Mouse (Mus musculus): ENCODE measurements around the gene Fxyd7. TPM values are rescaled to one million over a fixed set of nuclear protein-coding genes. Genes with fewer than 3 reads are reported as not detected.

Fxyd7 gene
- 72.5 and 99.7 TPM in 2 replicates for polyA plus RNA-seq (2012; rRNA removed)

GRCm38 (mm10) chr7:31051321-31052021 lies at the start of gene Fxyd7:
Gene Fxyd7 (minus strand): TSS chr7:31051467.
- Histone ChIP-seq H3K4me3 (replicated peaks; ENCODE audit: insufficient read depth, low read depth, low read length) (peak within 1 kb of the TSS; percentile 50), H3K27me3 (ENCODE audit: control insufficient read depth, insufficient read depth, low read length) (no peaks in the 10 kb centered on the region; the same call in 1 of the 2 replicates), H3K4me1 (ENCODE audit: control insufficient read depth, insufficient read depth, low read length) (peaks cover 12% of the 10 kb centered on the region; the same call in 1 of the 2 replicates), H3K27ac (ENCODE audit: insufficient read depth, low read length) (no peak within 1 kb of the TSS)
- peak; percentile 63 to 65 for DNase-seq
- 2% methylated on average over 28 of the region's 28 CpGs for WGBS
- no peak for TF ChIP-seq CTCF (IDR thresholded peaks at IDR 0.05; ENCODE audit: borderline replicate concordance, insufficient read depth, low read depth, low read length)
- TF ChIP-seq POLR2A (IDR thresholded peaks at IDR 0.05; ENCODE audit: borderline replicate concordance, insufficient read depth, low read length), result no peak

DNA sequence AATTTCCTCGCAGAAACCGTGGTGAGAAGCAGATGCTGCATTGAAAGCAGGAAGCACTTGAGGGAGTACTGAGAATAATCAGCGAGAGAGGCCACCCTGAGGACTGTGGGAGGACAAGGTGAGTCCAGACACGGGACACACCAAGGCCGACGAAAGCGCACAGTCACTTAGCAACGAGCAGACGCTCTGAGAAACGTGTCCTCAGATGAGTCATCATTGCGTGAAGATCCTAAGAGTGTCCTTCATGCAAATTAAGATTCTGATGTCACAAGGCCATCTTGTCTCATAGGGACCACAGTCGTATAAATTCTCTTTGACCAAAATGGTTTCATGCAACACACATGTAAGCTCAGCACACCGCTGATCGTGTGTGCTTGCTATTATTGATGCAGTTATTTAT lies 49.5 kb upstream of the Fxyd7 start:
- DNase-seq, result no peak
- Histone ChIP-seq H3K4me1 (ENCODE audit: control insufficient read depth, insufficient read depth, low read length) (no peaks in the 10 kb centered on the region), H3K27me3 (ENCODE audit: control insufficient read depth, insufficient read depth, low read length) (no peaks in the 10 kb centered on the region), H3K27ac (ENCODE audit: insufficient read depth, low read length) (no peak overlapping the region), H3K4me3 (replicated peaks; ENCODE audit: insufficient read depth, low read depth, low read length) (no peak overlapping the region)
- 76% methylated on average over 14 of the region's 14 CpGs for WGBS
- TF ChIP-seq CTCF (IDR thresholded peaks at IDR 0.05; ENCODE audit: borderline replicate concordance, insufficient read depth, low read depth, low read length) (no peak), POLR2A (IDR thresholded peaks at IDR 0.05; ENCODE audit: borderline replicate concordance, insufficient read depth, low read length) (no peak)

DNA sequence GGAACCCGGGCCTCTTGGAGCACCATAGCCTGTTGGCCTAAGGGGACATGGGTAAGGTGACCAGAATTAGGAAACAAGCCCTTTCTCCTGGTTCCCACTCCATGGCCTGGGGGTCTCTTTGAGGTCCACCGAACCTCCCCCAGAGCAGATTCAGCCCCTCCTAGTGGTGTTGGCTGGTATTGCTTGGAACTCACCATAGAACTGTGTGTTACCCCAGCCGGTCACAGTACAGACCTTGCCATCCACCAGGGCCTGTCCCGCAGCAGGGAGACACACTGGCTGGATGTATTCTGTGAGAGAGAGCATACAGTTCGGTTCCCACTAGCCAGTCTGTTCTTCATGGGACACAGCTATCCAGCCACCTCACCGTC lies 48.3 kb upstream of the Fxyd7 start:
- Histone ChIP-seq H3K27ac (ENCODE audit: insufficient read depth, low read length) (no peak overlapping the region), H3K27me3 (ENCODE audit: control insufficient read depth, insufficient read depth, low read length) (no peaks in the 10 kb centered on the region), H3K4me3 (replicated peaks; ENCODE audit: insufficient read depth, low read depth, low read length) (no peak overlapping the region), H3K4me1 (ENCODE audit: control insufficient read depth, insufficient read depth, low read length) (no peaks in the 10 kb centered on the region)
- WGBS, result 84% methylated on average over 6 of the region's 6 CpGs
- no peak for DNase-seq
- TF ChIP-seq CTCF (IDR thresholded peaks at IDR 0.05; ENCODE audit: borderline replicate concordance, insufficient read depth, low read depth, low read length), result no peak
- TF ChIP-seq POLR2A (IDR thresholded peaks at IDR 0.05; ENCODE audit: borderline replicate concordance, insufficient read depth, low read length), result no peak

DNA sequence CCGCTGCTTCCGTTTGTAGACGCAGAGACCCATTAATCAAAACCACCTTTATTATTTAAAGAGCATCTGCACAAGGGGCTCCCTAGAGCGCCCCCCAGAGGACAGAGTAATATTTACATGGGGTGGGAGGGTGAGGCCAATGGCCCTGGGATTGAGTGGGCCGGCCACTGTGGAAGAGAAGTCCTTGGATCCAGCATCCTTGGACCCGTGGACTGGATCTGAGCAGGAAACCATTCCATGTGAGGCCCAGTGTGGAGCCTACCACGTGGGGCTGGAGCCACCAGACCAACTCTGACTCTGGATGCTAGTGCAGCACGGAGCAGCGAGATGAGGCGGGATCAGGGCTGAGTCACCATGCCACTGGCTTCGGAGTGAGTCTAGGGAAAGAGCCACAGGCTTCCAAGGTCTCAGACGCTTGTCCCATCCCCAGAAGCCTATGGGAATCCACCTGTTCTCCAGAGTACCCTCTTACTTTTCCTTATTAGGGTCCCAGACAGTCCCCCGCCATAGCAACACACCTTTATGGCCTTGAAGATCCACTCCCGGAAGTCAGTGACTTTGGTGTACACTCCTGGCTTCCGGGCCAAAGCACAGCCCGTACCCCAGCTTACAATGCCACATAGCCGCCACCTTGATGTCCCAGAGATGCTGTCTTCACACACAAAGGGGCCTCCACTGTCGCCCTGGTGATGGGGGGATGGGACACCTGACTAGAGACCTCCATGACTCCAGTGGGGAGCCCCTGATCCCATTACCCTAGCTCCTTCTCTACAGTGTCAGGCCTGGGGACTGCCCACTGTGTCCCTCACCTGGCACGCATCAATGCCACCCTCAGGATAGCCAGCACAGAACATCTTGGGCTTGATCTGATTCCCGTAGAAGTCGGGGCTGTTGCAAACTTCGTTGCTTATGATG lies 47.7 kb upstream of the Fxyd7 start:
- no peak for TF ChIP-seq CTCF (IDR thresholded peaks at IDR 0.05; ENCODE audit: borderline replicate concordance, insufficient read depth, low read depth, low read length)
- no peak for TF ChIP-seq POLR2A (IDR thresholded peaks at IDR 0.05; ENCODE audit: borderline replicate concordance, insufficient read depth, low read length)
- no peak overlapping the region for H3K4me3 ChIP-seq (replicated peaks; ENCODE audit: insufficient read depth, low read depth, low read length)
- no peaks in the 10 kb centered on the region for H3K27me3 ChIP-seq (ENCODE audit: control insufficient read depth, insufficient read depth, low read length)
- no peak overlapping the region for H3K27ac ChIP-seq (ENCODE audit: insufficient read depth, low read length)
- WGBS, result 82% methylated on average over 22 of the region's 22 CpGs
- no peak for DNase-seq
- H3K4me1 ChIP-seq (ENCODE audit: control insufficient read depth, insufficient read depth, low read length), result no peaks in the 10 kb centered on the region

- Histone ChIP-seq H3K4me1 (ENCODE audit: control insufficient read depth, insufficient read depth, low read length) (no peaks in the 10 kb centered on the region), H3K27me3 (ENCODE audit: control insufficient read depth, insufficient read depth, low read length) (no peaks in the 10 kb centered on the region), H3K4me3 (replicated peaks; ENCODE audit: insufficient read depth, low read depth, low read length) (no peak overlapping the region), H3K27ac (ENCODE audit: insufficient read depth, low read length) (no peak overlapping the region)
- 46% methylated on average over 20 of the region's 20 CpGs for whole genome bisulfite sequencing
- peak; percentile 85 to 89 for DNase-seq
- TF ChIP-seq CTCF (IDR thresholded peaks at IDR 0.05; ENCODE audit: borderline replicate concordance, insufficient read depth, low read depth, low read length) (peak; percentile 90), POLR2A (IDR thresholded peaks at IDR 0.05; ENCODE audit: borderline replicate concordance, insufficient read depth, low read length) (no peak)
Observed at GRCm38 (mm10) chr7:31097583-31098248, 46.4 kb upstream of the Fxyd7 start.

- Histone ChIP-seq H3K4me1 (ENCODE audit: control insufficient read depth, insufficient read depth, low read length) (no peaks in the 10 kb centered on the region), H3K4me3 (replicated peaks; ENCODE audit: insufficient read depth, low read depth, low read length) (no peak overlapping the region), H3K27ac (ENCODE audit: insufficient read depth, low read length) (no peak overlapping the region), H3K27me3 (ENCODE audit: control insufficient read depth, insufficient read depth, low read length) (no peaks in the 10 kb centered on the region)
- no peak for TF ChIP-seq POLR2A (IDR thresholded peaks at IDR 0.05; ENCODE audit: borderline replicate concordance, insufficient read depth, low read length)
- WGBS, result 78% methylated on average over 9 of the region's 9 CpGs
- DNase-seq, result no peak
Observed at GRCm38 (mm10) chr7:31096892-31097564, 45.8 kb upstream of the Fxyd7 start.

- WGBS, result 14% methylated on average over 12 of the region's 12 CpGs
- H3K27ac ChIP-seq (ENCODE audit: insufficient read depth, low read length), result no peak overlapping the region
Observed at GRCm38 (mm10) chr7:31094774-31095501, 43.7 kb upstream of the Fxyd7 start.

More at GRCm38 (mm10) chr7:31094774-31095501, 43.7 kb upstream of the Fxyd7 start:
- TF ChIP-seq POLR2A (IDR thresholded peaks at IDR 0.05; ENCODE audit: borderline replicate concordance, insufficient read depth, low read length) (no peak), CTCF (IDR thresholded peaks at IDR 0.05; ENCODE audit: borderline replicate concordance, insufficient read depth, low read depth, low read length) (0 out of 2 replicates have a peak, but pooled peaks have one; percentile 8)
- DNase-seq, result peak in 1 of 2 experiments; percentile 47
- Histone ChIP-seq H3K4me1 (ENCODE audit: control insufficient read depth, insufficient read depth, low read length) (no peaks in the 10 kb centered on the region), H3K4me3 (replicated peaks; ENCODE audit: insufficient read depth, low read depth, low read length) (no peak overlapping the region), H3K27me3 (ENCODE audit: control insufficient read depth, insufficient read depth, low read length) (no peaks in the 10 kb centered on the region)

Data from cerebellum, adult 2 months (tissue).